In genomic region chr17:29640971-29641370, GRCm38 (mm10) we compare ENCODE assay signal across 17 mouse cellular contexts.
"Had no signal": no experiment of that assay in that cellular context is flagged by ENCODE, and none has a peak within 500 bp of the region (broad histone marks: within the 10 kb centered on the region; RNA-seq: fewer than 3 reads in every experiment).

No protein-coding gene starts in this region.

- H3K27ac ChIP-seq: kidney, postnatal 0 days; layer of hippocampus, adult 2 months; limb, embryonic 12.5 days; lung, embryonic 15.5 days; macrophage; midbrain, embryonic 15.5 days; neural tube, embryonic 13.5 days had no signal

- H3K9me3 ChIP-seq: limb, embryonic 12.5 days; liver, embryonic 13.5 days; lung, embryonic 15.5 days; megakaryocyte, embryonic 14.5 days; midbrain, embryonic 15.5 days; neural tube, embryonic 13.5 days had no signal

- H3K4me1 ChIP-seq: limb, embryonic 12.5 days; lung, embryonic 15.5 days; midbrain, embryonic 15.5 days had no signal

- ATAC-seq: liver, postnatal 0 days; midbrain, embryonic 15.5 days had no signal

- DNase-seq: kidney, adult 11 months; kidney, adult 9 months; kidney, postnatal 4 days; liver; liver, embryonic 13.5 days; liver, postnatal 0 days; lung, postnatal 14 days; thymus, postnatal 14 days had no signal

- H3K4me3 ChIP-seq: layer of hippocampus, adult 2 months; limb, embryonic 12.5 days; liver, embryonic 13.5 days; lung, embryonic 15.5 days; megakaryocyte, embryonic 14.5 days; midbrain, embryonic 15.5 days; neural tube, embryonic 13.5 days had no signal

- H3K9ac ChIP-seq: limb, embryonic 12.5 days; liver, embryonic 13.5 days; liver, postnatal 0 days; lung, embryonic 15.5 days; midbrain, embryonic 15.5 days; neural tube, embryonic 13.5 days had no signal

- H3K27me3 ChIP-seq: limb, embryonic 12.5 days; liver, embryonic 13.5 days; lung, embryonic 15.5 days; megakaryocyte, embryonic 14.5 days; midbrain, embryonic 15.5 days; neural tube, embryonic 13.5 days had no signal

- H3K4me2 ChIP-seq: limb, embryonic 12.5 days; liver, embryonic 13.5 days; lung, embryonic 15.5 days; midbrain, embryonic 11.5 days; midbrain, embryonic 15.5 days; neural tube, embryonic 13.5 days had no signal
